Mouse (Mus musculus) limb, embryonic 12.5 days (tissue): ENCODE results near the gene Elovl7. TPM values are rescaled to one million over a fixed set of nuclear protein-coding genes. Genes with fewer than 3 reads are reported as not detected.
A peak's percentile ranks its signal among the peaks of the same experiment; 100 is the strongest.

Source experiments
- ATAC-seq: fragments of 200-750 bp; cut with Nextera tagmentation; 2 replicates; pipeline ENCODE4 v1.8.0; 2017; ENCODE audit warnings: low read depth, moderate TSS enrichment; ENCODE audit not compliant: insufficient number of reproducible peaks, insufficient read depth, low FRiP score, low TSS enrichment
- H3K27ac ChIP-seq: fragments of 300-500 bp; sonication (generic); 2 replicates; pipeline ENCODE4 v1.5.1; 2016; ENCODE audit warnings: mild to moderate bottlenecking, moderate library complexity
- H3K27me3 ChIP-seq: fragments of 300-500 bp; sonication (generic); 2 replicates; pipeline ENCODE4 v1.6.1; 2016; ENCODE audit warnings: mild to moderate bottlenecking, moderate library complexity
- H3K36me3 ChIP-seq: fragments of 300-500 bp; sonication (generic); 2 replicates; pipeline ENCODE4 v1.6.1; 2016; ENCODE audit warnings: mild to moderate bottlenecking, moderate library complexity
- H3K4me1 ChIP-seq: fragments of 300-500 bp; sonication (generic); replicated peaks from 2 replicates; pipeline ENCODE4 v1.6.1; 2016
- H3K4me2 ChIP-seq: fragments of 300-500 bp; sonication (generic); 2 replicates; pipeline ENCODE4 v1.6.1; 2016; ENCODE audit warnings: mild to moderate bottlenecking, moderate library complexity
- H3K4me3 ChIP-seq: fragments of 300-500 bp; sonication (generic); replicated peaks from 2 replicates; pipeline ENCODE4 v1.5.1; 2016; ENCODE audit warnings: mild to moderate bottlenecking
- H3K9ac ChIP-seq: fragments of 300-500 bp; sonication (generic); replicated peaks from 2 replicates; pipeline ENCODE4 v1.6.1; 2016; ENCODE audit warnings: mild to moderate bottlenecking, moderate library complexity
- H3K9me3 ChIP-seq: fragments of 300-500 bp; sonication (generic); 2 replicates; pipeline ENCODE4 v1.6.1; 2016; ENCODE audit warnings: mild to moderate bottlenecking, moderate library complexity
- WGBS: fragments of 180-500 bp; shearing (Covaris S2); methylation state at CpG from one replicate; pipeline ENCODE4 v1.1.7; 2016; 5-methylcytosine and 5-hydroxymethylcytosine counted together
- polyA plus RNA-seq: library from polyadenylated mRNA; unstranded; fragments of >200 nt; fragmentation: Nextera tagmentation; extraction: Ambion mirVana; gene quantifications from 2 replicates; pipeline ENCODE4 v1.2.1, GENCODE M21; 2016

The Elovl7 gene
- polyA plus RNA-seq, 1 experiment from 2014 or later: 0.98 TPM

- no peak overlapping the region for H3K4me3 ChIP-seq
- 51% methylated on average over 1 of the region's 1 CpGs for WGBS
- H3K9ac ChIP-seq: no peak overlapping the region
- H3K27ac ChIP-seq: no peak overlapping the region
- no peak overlapping the region for H3K4me2 ChIP-seq
- H3K9me3 ChIP-seq: no peaks in the 10 kb centered on the region
- peaks cover 20% of the 10 kb centered on the region; the same call in 1 of the 2 replicates for H3K4me1 ChIP-seq
- H3K36me3 ChIP-seq: no peaks in the 10 kb centered on the region
- no peak for ATAC-seq
- H3K27me3 ChIP-seq: no peaks in the 10 kb centered on the region
Observed at GRCm38 (mm10) chr13:108303841-108304240, 89.6 kb downstream of the Elovl7 start.

- no peak for ATAC-seq
- Histone ChIP-seq H3K27me3 (no peaks in the 10 kb centered on the region), H3K4me2 (no peak overlapping the region), H3K9ac (no peak overlapping the region), H3K4me3 (no peak overlapping the region), H3K27ac (no peak overlapping the region), H3K4me1 (peaks cover 20% of the 10 kb centered on the region; the same call in 1 of the 2 replicates), H3K9me3 (no peaks in the 10 kb centered on the region), H3K36me3 (no peaks in the 10 kb centered on the region)
- 48% methylated on average over 2 of the region's 2 CpGs for WGBS
Observed at GRCm38 (mm10) chr13:108304680-108305079, 90.5 kb downstream of the Elovl7 start.

GRCm38 (mm10) chr13:108315702-108316486, 101.7 kb downstream of the Elovl7 start, which contains the start of gene Depdc1b:
Depdc1b (plus strand) TSS chr13:108316332.
- Histone ChIP-seq H3K9ac (peak within 1 kb of the TSS; percentile 80), H3K27ac (peak within 1 kb of the TSS; percentile 67; the same call in 1 of the 2 replicates), H3K36me3 (no peaks in the 10 kb centered on the region), H3K4me1 (peaks cover 17% of the 10 kb centered on the region), H3K9me3 (no peaks in the 10 kb centered on the region), H3K27me3 (no peaks in the 10 kb centered on the region), H3K4me3 (peak within 1 kb of the TSS; percentile 83), H3K4me2 (peak within 1 kb of the TSS; percentile 90)
- whole genome bisulfite sequencing: 1% methylated on average over 48 of the region's 48 CpGs
- ATAC-seq: peak; percentile 95

DNA sequence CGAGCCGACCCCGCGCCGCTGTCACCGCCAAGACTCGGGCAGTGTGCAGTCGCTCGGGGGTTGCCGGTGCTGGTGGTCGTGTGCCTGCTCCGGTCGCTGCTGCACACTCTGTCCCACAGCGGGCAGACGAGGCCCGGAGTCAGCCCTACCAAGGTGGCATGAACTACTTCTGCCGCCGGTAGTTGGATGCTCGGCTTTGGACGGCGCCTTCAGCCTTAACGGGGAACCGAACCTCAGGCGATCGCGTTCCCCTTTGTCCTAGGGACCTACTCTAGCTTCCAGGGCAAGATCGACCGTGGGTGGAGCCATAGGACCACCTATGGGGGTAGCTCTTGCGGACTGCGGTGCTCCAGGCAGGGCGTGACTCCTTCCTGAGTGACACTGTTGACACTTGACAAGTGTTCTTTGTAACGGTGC, 102.3 kb downstream of the Elovl7 start:
- Histone ChIP-seq H3K4me3 (peak overlapping the region; percentile 83), H3K9ac (peak overlapping the region; percentile 80), H3K27me3 (no peaks in the 10 kb centered on the region), H3K4me1 (peaks cover 17% of the 10 kb centered on the region), H3K9me3 (no peaks in the 10 kb centered on the region), H3K27ac (0 out of 2 replicates have a peak overlapping the region, but pooled peaks have one; percentile 29), H3K4me2 (peak overlapping the region; percentile 90), H3K36me3 (no peaks in the 10 kb centered on the region)
- under 1% methylated on average over 32 of the region's 32 CpGs for WGBS
- peak; percentile 48 for ATAC-seq

DNA sequence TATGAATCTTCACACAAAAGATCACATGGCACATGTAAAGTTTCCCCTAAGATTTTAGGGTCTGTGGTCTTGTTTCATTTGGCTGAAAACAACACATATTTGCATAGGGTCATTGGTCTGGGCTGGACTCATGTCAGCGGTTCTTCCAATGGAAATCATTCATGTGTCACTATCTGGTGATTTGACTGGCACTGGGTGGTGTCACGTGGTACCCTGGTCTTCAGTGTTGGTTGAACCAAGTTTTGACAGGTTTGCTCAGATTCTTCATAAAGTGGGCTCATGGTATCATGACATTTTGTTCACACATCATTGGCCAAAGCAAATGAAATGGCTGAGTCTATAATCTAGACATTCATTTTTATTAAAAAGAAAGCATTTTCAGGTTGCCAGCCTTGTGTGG, 103.2 kb downstream of the Elovl7 start:
- no peak for ATAC-seq

DNA sequence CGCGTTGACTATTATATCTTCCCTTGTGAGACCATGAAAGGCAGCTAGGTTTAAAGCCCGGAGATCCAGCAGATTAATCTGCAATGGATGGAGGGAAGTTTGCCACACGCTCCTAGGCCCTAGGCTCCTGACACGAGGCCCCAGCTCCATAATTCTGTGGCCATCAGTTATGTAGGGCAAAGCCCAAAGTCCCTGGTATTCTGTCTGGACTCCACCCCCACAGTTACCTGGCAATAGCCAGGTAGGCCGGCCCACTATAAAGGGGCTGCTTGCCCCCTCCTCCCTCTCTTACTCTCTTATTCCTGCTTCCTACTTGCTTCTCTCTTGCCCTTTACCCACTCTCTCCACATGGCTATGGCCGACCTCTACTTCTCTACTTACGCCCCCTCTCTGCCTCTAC, 104.8 kb downstream of the Elovl7 start:
- Histone ChIP-seq H3K27ac (no peak overlapping the region), H3K4me1 (peaks cover 17% of the 10 kb centered on the region), H3K9me3 (no peaks in the 10 kb centered on the region), H3K4me2 (no peak overlapping the region), H3K27me3 (no peaks in the 10 kb centered on the region), H3K36me3 (peaks cover 3% of the 10 kb centered on the region), H3K4me3 (no peak overlapping the region), H3K9ac (no peak overlapping the region)
- ATAC-seq: no peak
- WGBS: 96% methylated on average over 8 of the region's 8 CpGs

More for the DNA sequence above, 103.2 kb downstream of the Elovl7 start:
- whole genome bisulfite sequencing: 89% methylated on average over 2 of the region's 2 CpGs
- Histone ChIP-seq H3K4me2 (peak overlapping the region; percentile 90), H3K9ac (peak overlapping the region; percentile 80; the same call in 1 of the 2 replicates), H3K4me3 (peak overlapping the region; percentile 83), H3K4me1 (peaks cover 17% of the 10 kb centered on the region), H3K9me3 (no peaks in the 10 kb centered on the region), H3K27ac (no peak overlapping the region), H3K27me3 (no peaks in the 10 kb centered on the region), H3K36me3 (no peaks in the 10 kb centered on the region)

GRCm38 (mm10) chr13:108320216-108320615, 106.0 kb downstream of the Elovl7 start:
- H3K27ac ChIP-seq: no peak overlapping the region
- H3K9ac ChIP-seq: no peak overlapping the region
- ATAC-seq: no peak
- H3K4me1 ChIP-seq: peaks cover 17% of the 10 kb centered on the region
- no peak overlapping the region for H3K4me3 ChIP-seq
- no peaks in the 10 kb centered on the region for H3K9me3 ChIP-seq
- no peak overlapping the region for H3K4me2 ChIP-seq
- H3K27me3 ChIP-seq: no peaks in the 10 kb centered on the region
- WGBS: 92% methylated on average over 8 of the region's 8 CpGs
- H3K36me3 ChIP-seq: peaks cover 15% of the 10 kb centered on the region

- Histone ChIP-seq H3K4me2 (no peak overlapping the region), H3K9ac (no peak overlapping the region), H3K36me3 (peaks cover 38% of the 10 kb centered on the region), H3K27me3 (no peaks in the 10 kb centered on the region), H3K27ac (no peak overlapping the region), H3K4me3 (no peak overlapping the region), H3K4me1 (0 out of 2 replicates have a peak, but pooled peaks cover 3% of the 10 kb centered on the region), H3K9me3 (no peaks in the 10 kb centered on the region)
- ATAC-seq: no peak
- 80% methylated on average over 2 of the region's 2 CpGs for WGBS
Observed at GRCm38 (mm10) chr13:108322466-108322865, 108.3 kb downstream of the Elovl7 start.

DNA sequence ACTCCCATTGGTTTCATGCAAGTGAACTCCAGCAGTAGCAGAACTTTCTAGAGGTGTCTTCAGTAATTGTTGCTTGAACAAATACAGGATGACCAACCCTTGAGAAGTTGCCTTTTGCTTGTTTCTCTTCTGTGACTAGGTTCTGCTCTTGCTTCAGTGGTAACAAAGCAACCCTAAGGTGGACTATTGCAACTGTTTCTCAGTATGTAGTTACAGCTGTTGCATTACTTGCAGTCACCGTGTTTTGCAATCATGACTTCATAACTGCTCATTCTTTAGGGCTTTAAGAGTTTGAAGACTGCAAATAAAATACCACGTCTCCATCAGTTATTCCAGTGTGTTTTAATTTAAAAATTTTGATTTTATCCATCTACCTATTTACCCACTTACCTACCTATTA, 109.1 kb downstream of the Elovl7 start:
- H3K4me2 ChIP-seq: no peak overlapping the region
- H3K9me3 ChIP-seq: no peaks in the 10 kb centered on the region
- no peak overlapping the region for H3K4me3 ChIP-seq
- ATAC-seq: no peak
- no peak overlapping the region for H3K9ac ChIP-seq
- no peaks in the 10 kb centered on the region for H3K27me3 ChIP-seq
- no peak overlapping the region for H3K27ac ChIP-seq
- WGBS: 91% methylated on average over 2 of the region's 2 CpGs
- H3K4me1 ChIP-seq: no peaks in the 10 kb centered on the region
- H3K36me3 ChIP-seq: peaks cover 39% of the 10 kb centered on the region

DNA sequence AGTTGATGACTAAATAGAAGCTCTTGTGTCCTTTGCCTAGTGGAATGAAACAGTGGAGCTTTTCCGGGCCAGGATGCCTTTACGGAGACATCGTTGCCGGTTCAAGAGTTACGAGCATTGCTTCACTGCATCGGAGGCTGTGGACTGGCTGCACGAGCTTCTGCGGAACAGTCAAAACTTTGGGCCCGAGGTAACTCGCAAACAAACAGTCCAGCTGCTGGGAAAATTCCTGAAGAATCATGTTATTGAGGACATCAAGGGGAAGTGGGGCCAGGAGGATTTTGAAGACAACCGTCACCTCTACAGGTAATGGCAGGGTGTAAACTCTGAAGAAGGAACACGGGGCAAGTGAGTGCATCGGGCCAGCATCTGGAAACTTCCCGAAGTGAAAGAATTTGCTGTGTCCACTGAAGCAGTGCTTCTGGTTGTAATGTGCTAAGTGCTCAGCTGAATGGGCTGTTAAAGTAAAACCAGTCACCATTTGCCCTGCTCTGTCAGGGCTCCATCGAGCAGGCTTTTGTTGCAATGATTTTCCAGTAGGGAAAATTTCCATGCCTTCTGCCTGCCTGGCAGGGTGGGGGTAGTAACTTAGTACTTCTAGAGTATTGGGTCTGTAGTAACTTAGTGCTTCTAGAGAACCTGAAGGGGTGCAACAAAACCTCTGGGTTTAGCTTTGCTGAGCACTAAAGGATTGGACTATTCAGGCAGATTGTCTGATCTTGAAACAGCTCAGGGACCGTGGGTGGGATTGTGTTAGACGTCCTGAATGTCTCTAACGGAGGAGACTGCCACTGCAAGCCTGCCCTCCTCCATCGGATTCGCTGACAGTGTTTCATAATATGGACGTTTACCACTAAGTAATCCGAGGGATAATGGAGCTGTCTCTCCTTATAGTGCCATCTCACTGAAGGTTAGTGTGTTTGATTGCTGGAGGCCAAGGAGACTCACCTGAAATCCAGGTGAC, 109.9 kb downstream of the Elovl7 start:
- Histone ChIP-seq H3K27me3 (no peaks in the 10 kb centered on the region), H3K9ac (no peak overlapping the region), H3K4me3 (no peak overlapping the region), H3K4me2 (no peak overlapping the region), H3K27ac (no peak overlapping the region), H3K4me1 (no peaks in the 10 kb centered on the region), H3K9me3 (no peaks in the 10 kb centered on the region), H3K36me3 (peaks cover 39% of the 10 kb centered on the region)
- no peak for ATAC-seq
- 83% methylated on average over 22 of the region's 22 CpGs for WGBS

GRCm38 (mm10) chr13:108325871-108326270, 111.7 kb downstream of the Elovl7 start:
- H3K4me2 ChIP-seq: no peak overlapping the region
- peaks cover 39% of the 10 kb centered on the region for H3K36me3 ChIP-seq
- ATAC-seq: no peak
- H3K27ac ChIP-seq: no peak overlapping the region
- no peaks in the 10 kb centered on the region for H3K4me1 ChIP-seq
- no peak overlapping the region for H3K9ac ChIP-seq
- H3K9me3 ChIP-seq: no peaks in the 10 kb centered on the region
- no peak overlapping the region for H3K4me3 ChIP-seq
- no peaks in the 10 kb centered on the region for H3K27me3 ChIP-seq
- 95% methylated on average over 5 of the region's 5 CpGs for WGBS
